Mouse (Mus musculus) testis, adult 2 months (tissue): Measurements from ENCODE around the gene Tcte2. TPM values are rescaled to one million over a fixed set of nuclear protein-coding genes. Genes with fewer than 3 reads are reported as not detected.
"Not testable (repeated sequence)": the region's sequence is repeated elsewhere in the genome, so short reads cannot be mapped to it uniquely, and the experiment has no call there.

Experiments
- H3K27ac ChIP-seq: fragments of 200-500 bp; 2 replicates; pipeline ENCODE4 v1.5.1; 2012; ENCODE audit warnings: low read depth, low read length; ENCODE audit not compliant: control insufficient read depth, insufficient read depth
- H3K27me3 ChIP-seq: fragments of 200-500 bp; 2 replicates; pipeline ENCODE4 v1.6.1; 2012; ENCODE audit warnings: mild to moderate bottlenecking, low read length, moderate library complexity; ENCODE audit not compliant: control insufficient read depth, insufficient read depth
- H3K36me3 ChIP-seq: fragments of 200-500 bp; 2 replicates; pipeline ENCODE4 v1.6.1; 2012; ENCODE audit warnings: mild to moderate bottlenecking, low read length; ENCODE audit not compliant: control insufficient read depth, insufficient read depth
- H3K4me1 ChIP-seq: fragments of 200-500 bp; 2 replicates; pipeline ENCODE4 v1.6.1; 2012; ENCODE audit warnings: low read length; ENCODE audit not compliant: control insufficient read depth, insufficient read depth
- H3K4me3 ChIP-seq: fragments of 200-500 bp; 2 replicates; pipeline ENCODE4 v1.5.1; 2012; ENCODE audit warnings: low read depth, mild to moderate bottlenecking, low read length, moderate library complexity, mixed read lengths; ENCODE audit not compliant: control insufficient read depth
- CTCF ChIP-seq: fragments of 200-500 bp; IDR thresholded peaks from 2 replicates; pipeline ENCODE4 v1.5.1; 2012; ENCODE audit warnings: low read depth, mild to moderate bottlenecking, inconsistent platforms, low read length, moderate library complexity; ENCODE audit not compliant: control insufficient read depth, insufficient read depth, insufficient replicate concordance
- POLR2A ChIP-seq: fragments of 200-500 bp; IDR thresholded peaks from 2 replicates; pipeline ENCODE4 v1.6.1; 2012; ENCODE audit warnings: low read depth, mild to moderate bottlenecking, inconsistent platforms, low read length, moderate library complexity; ENCODE audit not compliant: control insufficient read depth
- polyA plus RNA-seq: library from polyadenylated mRNA; depleted of rRNA; stranded (reverse); fragments of >200 nt; gene quantifications from 2 replicates; pipeline ENCODE4 v1.2.3, GENCODE M21; 2012

Tcte2 gene
- polyA plus RNA-seq, 1 experiment, result 285 TPM

GRCm38 (mm10) chr17:13777676-13778075 lies 16.1 kb upstream of the Tcte2 start:
- Histone ChIP-seq H3K27me3 (no peaks in the 10 kb centered on the region), H3K27ac (no peak overlapping the region), H3K4me1 (no peaks in the 10 kb centered on the region), H3K36me3 (no peaks in the 10 kb centered on the region), H3K4me3 (no peak overlapping the region)
- TF ChIP-seq POLR2A (no peak), CTCF (no peak)

- TF ChIP-seq POLR2A (no peak), CTCF (no peak)
- H3K4me3 ChIP-seq, result no peak overlapping the region
- H3K36me3 ChIP-seq, result no peaks in the 10 kb centered on the region
- H3K27me3 ChIP-seq, result no peaks in the 10 kb centered on the region
- no peaks in the 10 kb centered on the region; the same call in 1 of the 2 replicates for H3K4me1 ChIP-seq
- H3K27ac ChIP-seq, result no peak overlapping the region
These were observed 7.6 kb upstream of the Tcte2 start for GRCm38 (mm10) chr17:13769256-13769655.

DNA sequence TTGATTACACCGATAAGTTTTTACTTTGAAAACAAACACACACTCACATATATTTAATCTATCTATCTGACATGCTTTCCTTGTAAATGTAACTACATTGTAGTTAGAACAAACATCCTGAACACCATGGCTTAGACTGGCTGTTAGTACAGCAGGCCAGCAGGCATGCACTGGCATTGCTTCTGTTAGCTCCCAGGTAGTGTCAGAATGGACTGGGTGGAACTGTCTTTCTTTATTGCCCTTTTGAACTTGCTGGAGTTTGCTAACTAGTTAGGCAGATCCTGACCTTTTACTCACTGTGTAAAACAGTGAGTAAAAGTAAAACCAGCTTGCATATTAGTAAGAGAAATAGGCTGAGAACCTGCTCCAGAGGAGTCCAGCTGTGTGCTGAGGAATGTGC lies 6.9 kb upstream of the Tcte2 start:
- H3K4me1 ChIP-seq, result no peaks in the 10 kb centered on the region; the same call in 1 of the 2 replicates
- no peak overlapping the region for H3K27ac ChIP-seq
- no peaks in the 10 kb centered on the region for H3K36me3 ChIP-seq
- no peak overlapping the region for H3K4me3 ChIP-seq
- H3K27me3 ChIP-seq, result no peaks in the 10 kb centered on the region
- TF ChIP-seq POLR2A (no peak), CTCF (no peak)

- H3K27ac ChIP-seq, H3K36me3 ChIP-seq, H3K4me1 ChIP-seq, H3K4me3 ChIP-seq, H3K27me3 ChIP-seq: not testable (repeated sequence)
These were observed 3.3 kb upstream of the Tcte2 start for GRCm38 (mm10) chr17:13764911-13765310.

DNA sequence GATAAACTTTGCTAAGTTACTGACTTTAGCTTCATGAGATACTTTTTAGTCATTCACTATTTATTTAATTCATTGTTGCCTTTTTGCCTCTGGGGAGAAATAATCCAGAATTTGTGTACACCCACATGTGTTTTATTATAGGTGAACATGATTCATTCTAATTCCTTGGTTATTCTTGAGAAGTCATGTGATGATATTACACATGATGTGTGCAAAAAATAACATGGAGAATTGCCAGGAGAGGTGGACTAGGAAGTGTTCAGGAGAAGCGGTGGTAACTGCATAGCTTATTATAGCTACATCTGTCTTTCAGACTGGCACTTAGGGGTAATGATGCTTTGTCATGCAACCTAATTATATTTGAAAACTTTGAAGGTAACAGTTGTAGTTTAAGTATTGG lies 2.2 kb upstream of the Tcte2 start:
- H3K27ac ChIP-seq, result no peak overlapping the region
- no peaks in the 10 kb centered on the region for H3K36me3 ChIP-seq
- H3K4me1 ChIP-seq, result peaks cover 4% of the 10 kb centered on the region
- TF ChIP-seq CTCF (no peak), POLR2A (no peak)
- H3K4me3 ChIP-seq, result no peak overlapping the region
- no peaks in the 10 kb centered on the region for H3K27me3 ChIP-seq

DNA sequence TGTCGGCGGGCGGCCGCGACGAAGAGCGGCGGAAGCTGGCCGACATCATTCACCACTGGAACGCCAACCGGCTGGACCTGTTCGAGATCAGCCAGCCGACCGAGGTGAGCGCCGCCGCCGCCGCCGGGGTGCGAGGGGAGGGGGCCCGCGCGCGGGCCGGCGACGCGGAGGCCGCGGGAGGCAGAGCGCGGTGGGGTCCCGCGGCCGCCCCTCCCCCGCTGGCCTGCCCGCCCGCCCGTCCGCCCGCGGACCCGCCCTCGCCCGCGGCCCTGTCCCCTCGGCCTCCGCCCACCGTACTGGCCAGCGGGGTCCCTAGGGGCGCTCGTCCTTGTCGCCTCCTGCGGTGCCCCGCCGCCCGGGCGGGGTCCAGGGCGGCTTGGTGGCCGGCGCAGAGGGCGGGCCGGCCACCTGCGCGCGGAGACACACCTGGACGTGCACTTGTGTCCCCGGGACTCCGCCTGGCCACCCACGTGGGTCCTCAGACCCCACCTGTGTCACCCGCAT lies 898 bp downstream of the Tcte2 start:
- no peaks in the 10 kb centered on the region for H3K27me3 ChIP-seq
- peak overlapping the region; percentile 94 for H3K4me3 ChIP-seq
- H3K4me1 ChIP-seq, result peaks cover 4% of the 10 kb centered on the region
- no peaks in the 10 kb centered on the region for H3K36me3 ChIP-seq
- H3K27ac ChIP-seq, result peak overlapping the region; percentile 98
- TF ChIP-seq POLR2A (no peak), CTCF (no peak)

DNA sequence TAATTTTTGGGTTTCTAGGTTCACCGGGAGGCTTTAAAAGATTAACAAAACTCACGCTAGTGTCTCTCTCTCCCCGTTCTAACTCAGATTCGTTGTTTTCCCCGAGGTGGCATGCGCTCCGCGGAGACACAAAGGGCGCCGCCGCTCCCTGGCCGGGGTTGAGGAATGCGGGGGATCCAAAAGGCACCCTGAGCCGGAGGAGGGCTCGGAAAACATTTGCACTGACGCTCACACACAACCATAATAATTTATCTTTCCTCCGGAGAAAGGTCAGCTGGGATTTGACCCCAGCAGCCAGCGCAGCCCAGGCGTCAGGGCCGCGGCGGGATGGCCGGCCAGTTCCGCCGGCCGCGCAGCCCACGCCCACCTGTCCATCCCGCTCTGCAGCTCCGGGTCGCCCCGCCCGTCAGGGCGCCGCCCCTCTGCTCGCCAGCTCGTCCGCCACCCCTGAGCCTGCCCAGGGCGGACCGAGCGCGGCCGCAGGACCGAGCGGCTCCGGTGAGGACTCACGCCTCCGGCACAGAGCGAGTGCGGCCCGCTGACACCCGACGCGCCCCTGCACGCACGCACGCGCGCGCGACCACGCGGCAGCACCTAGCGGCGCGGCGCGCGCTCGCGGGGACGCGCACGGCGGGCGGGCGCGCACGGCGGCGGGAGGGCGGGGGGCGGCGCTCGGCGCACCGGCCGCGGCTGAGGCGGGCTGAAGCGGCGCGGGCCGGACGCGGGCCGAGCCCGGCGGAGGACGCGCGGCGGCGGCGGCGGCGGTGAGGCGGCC lies 1.6 kb downstream of the Tcte2 start, which contains the start of gene Afdn:
Afdn (plus strand) TSS at position 687 of the 775 bp plus-strand sequence.
- H3K27ac ChIP-seq, result peak within 1 kb of the TSS; percentile 98

More for the DNA sequence above, 1.6 kb downstream of the Tcte2 start, which contains the start of gene Afdn:
- Histone ChIP-seq H3K4me3 (peak within 1 kb of the TSS; percentile 94), H3K27me3 (no peaks in the 10 kb centered on the region), H3K36me3 (no peaks in the 10 kb centered on the region), H3K4me1 (peaks cover 4% of the 10 kb centered on the region)
- TF ChIP-seq POLR2A (peak; percentile 59; the same call in 1 of the 2 replicates), CTCF (no peak)
